Mouse (Mus musculus): ENCODE results near the gene Gm3336. TPM values are rescaled to one million over a fixed set of nuclear protein-coding genes. Genes with fewer than 3 reads are reported as not detected.
A peak's percentile ranks its signal among the peaks of the same experiment; 100 is the strongest.

Gene Gm3336
- total and polyA plus RNA-seq, 2 experiments = 0.28 to 1.0 TPM

GRCm38 (mm10) chr8:70689892-70690390 lies 28.4 kb upstream of the Gm3336 start:
- no peak overlapping the region for H3K9ac ChIP-seq (ENCODE audit: low read depth, low read length)
- H3K79me2 ChIP-seq (ENCODE audit: control insufficient read depth, insufficient read depth, low read length) = no peaks in the 10 kb centered on the region
- no peaks in the 10 kb centered on the region for H3K27me3 ChIP-seq (ENCODE audit: control insufficient read depth, insufficient read depth, low read length)
- WGBS = 78% methylated on average over 5 of the region's 5 CpGs
- no peak overlapping the region for H3K4me3 ChIP-seq (ENCODE audit: insufficient read depth, low read depth, low read length)
- no peak overlapping the region for H3K27ac ChIP-seq (replicated peaks; ENCODE audit: insufficient read depth, low read depth, low read length)
- DNase-seq (ENCODE audit: extremely low read depth, low read depth, low spot score) = no peak
- TF ChIP-seq POLR2A (IDR thresholded peaks at IDR 0.05; ENCODE audit: extremely low read depth, insufficient read depth, low read length) (no peak), CTCF (IDR thresholded peaks at IDR 0.05; ENCODE audit: low read depth, low read length) (no peak)
- no peaks in the 10 kb centered on the region for H3K36me3 ChIP-seq (ENCODE audit: control insufficient read depth, insufficient read depth, low read length)
- peaks cover 14% of the 10 kb centered on the region for H3K4me1 ChIP-seq (ENCODE audit: control insufficient read depth, insufficient read depth, low read length)

DNA sequence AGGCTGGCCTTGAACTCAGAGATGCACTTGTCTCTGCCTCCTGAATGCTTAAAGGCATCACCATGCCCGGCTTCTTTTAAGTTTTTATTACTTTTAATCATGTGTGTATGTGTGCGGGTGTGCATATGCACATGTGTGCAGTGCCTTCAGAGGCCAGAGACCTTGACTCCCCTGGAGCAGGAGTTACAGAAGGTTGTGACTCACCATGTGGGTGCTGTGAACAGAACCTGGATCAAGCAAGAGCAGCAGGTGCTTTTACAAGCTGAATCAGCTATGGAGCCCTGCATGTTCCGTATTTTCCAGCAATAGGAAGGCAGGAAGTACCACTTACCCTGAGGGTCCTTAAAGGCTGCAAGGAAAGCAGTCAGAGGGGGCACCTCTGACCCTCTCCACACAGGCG lies 27.1 kb upstream of the Gm3336 start:
- Histone ChIP-seq H3K79me2 (ENCODE audit: control insufficient read depth, insufficient read depth, low read length) (no peaks in the 10 kb centered on the region), H3K4me1 (ENCODE audit: control insufficient read depth, insufficient read depth, low read length) (peaks cover 14% of the 10 kb centered on the region), H3K36me3 (ENCODE audit: control insufficient read depth, insufficient read depth, low read length) (no peaks in the 10 kb centered on the region), H3K27ac (replicated peaks; ENCODE audit: insufficient read depth, low read depth, low read length) (no peak overlapping the region), H3K4me3 (ENCODE audit: insufficient read depth, low read depth, low read length) (no peak overlapping the region), H3K9ac (ENCODE audit: low read depth, low read length) (no peak overlapping the region), H3K27me3 (ENCODE audit: control insufficient read depth, insufficient read depth, low read length) (no peaks in the 10 kb centered on the region)
- no peak for DNase-seq (ENCODE audit: extremely low read depth, low read depth, low spot score)
- WGBS = 95% methylated on average over 4 of the region's 4 CpGs
- TF ChIP-seq CTCF (IDR thresholded peaks at IDR 0.05; ENCODE audit: low read depth, low read length) (no peak), POLR2A (IDR thresholded peaks at IDR 0.05; ENCODE audit: extremely low read depth, insufficient read depth, low read length) (no peak)

DNA sequence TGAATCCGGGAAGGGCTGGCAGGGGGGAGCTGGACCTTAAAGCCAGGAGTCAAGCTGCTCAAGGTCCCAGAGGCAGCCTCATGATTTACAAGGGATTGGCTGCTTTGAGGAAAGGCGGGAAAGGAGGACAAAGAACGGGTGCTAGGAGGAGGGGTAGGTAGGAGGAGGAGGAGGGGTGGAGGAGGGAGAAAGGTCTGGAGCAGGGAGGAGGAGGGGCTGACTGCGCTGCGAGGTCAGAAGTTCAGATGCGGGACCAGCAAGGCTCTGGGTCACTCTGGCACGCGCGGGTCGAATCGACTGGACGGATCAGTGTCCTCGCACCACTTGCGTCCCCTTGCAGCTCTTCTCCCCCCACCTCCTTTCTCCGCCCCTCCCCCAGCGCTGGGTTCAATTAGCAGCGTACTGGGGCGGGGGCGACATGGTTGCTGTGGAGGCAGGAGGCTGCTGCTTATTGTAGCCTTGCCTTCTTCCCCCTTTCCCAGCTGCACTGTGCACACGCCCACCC lies 26.6 kb upstream of the Gm3336 start:
- peak; percentile 61 for DNase-seq (ENCODE audit: extremely low read depth, low read depth, low spot score)
- peaks cover 15% of the 10 kb centered on the region for H3K4me1 ChIP-seq (ENCODE audit: control insufficient read depth, insufficient read depth, low read length)
- H3K36me3 ChIP-seq (ENCODE audit: control insufficient read depth, insufficient read depth, low read length) = no peaks in the 10 kb centered on the region
- H3K4me3 ChIP-seq (ENCODE audit: insufficient read depth, low read depth, low read length) = peak overlapping the region; percentile 10; the same call in 1 of the 2 replicates
- H3K79me2 ChIP-seq (ENCODE audit: control insufficient read depth, insufficient read depth, low read length) = no peaks in the 10 kb centered on the region
- 12% methylated on average over 20 of the region's 20 CpGs for WGBS
- TF ChIP-seq POLR2A (IDR thresholded peaks at IDR 0.05; ENCODE audit: extremely low read depth, insufficient read depth, low read length) = no peak
- no peaks in the 10 kb centered on the region for H3K27me3 ChIP-seq (ENCODE audit: control insufficient read depth, insufficient read depth, low read length)
- no peak overlapping the region for H3K27ac ChIP-seq (replicated peaks; ENCODE audit: insufficient read depth, low read depth, low read length)
- peak overlapping the region; percentile 32; the same call in 1 of the 2 replicates for H3K9ac ChIP-seq (ENCODE audit: low read depth, low read length)

- Histone ChIP-seq H3K9ac (ENCODE audit: low read depth, low read length) (no peak overlapping the region), H3K27me3 (ENCODE audit: control insufficient read depth, insufficient read depth, low read length) (no peaks in the 10 kb centered on the region), H3K79me2 (ENCODE audit: control insufficient read depth, insufficient read depth, low read length) (no peaks in the 10 kb centered on the region), H3K27ac (replicated peaks; ENCODE audit: insufficient read depth, low read depth, low read length) (no peak overlapping the region), H3K36me3 (ENCODE audit: control insufficient read depth, insufficient read depth, low read length) (no peaks in the 10 kb centered on the region), H3K4me1 (ENCODE audit: control insufficient read depth, insufficient read depth, low read length) (peaks cover 16% of the 10 kb centered on the region), H3K4me3 (ENCODE audit: insufficient read depth, low read depth, low read length) (no peak overlapping the region)
- DNase-seq (ENCODE audit: extremely low read depth, low read depth, low spot score) = no peak
- 60% methylated on average over 5 of the region's 5 CpGs for WGBS
- TF ChIP-seq POLR2A (IDR thresholded peaks at IDR 0.05; ENCODE audit: extremely low read depth, insufficient read depth, low read length) (no peak), CTCF (IDR thresholded peaks at IDR 0.05; ENCODE audit: low read depth, low read length) (no peak)
Measured at GRCm38 (mm10) chr8:70693636-70694035, 24.7 kb upstream of the Gm3336 start.

GRCm38 (mm10) chr8:70695318-70696018 lies 22.9 kb upstream of the Gm3336 start:
- TF ChIP-seq POLR2A (IDR thresholded peaks at IDR 0.05; ENCODE audit: extremely low read depth, insufficient read depth, low read length) = no peak
- no peak for TF ChIP-seq CTCF (IDR thresholded peaks at IDR 0.05; ENCODE audit: low read depth, low read length)
- Histone ChIP-seq H3K27me3 (ENCODE audit: control insufficient read depth, insufficient read depth, low read length) (no peaks in the 10 kb centered on the region), H3K4me3 (ENCODE audit: insufficient read depth, low read depth, low read length) (no peak overlapping the region), H3K9ac (ENCODE audit: low read depth, low read length) (no peak overlapping the region), H3K27ac (replicated peaks; ENCODE audit: insufficient read depth, low read depth, low read length) (peak overlapping the region; percentile 28; the same call in 1 of the 2 replicates), H3K4me1 (ENCODE audit: control insufficient read depth, insufficient read depth, low read length) (peaks cover 16% of the 10 kb centered on the region), H3K36me3 (ENCODE audit: control insufficient read depth, insufficient read depth, low read length) (no peaks in the 10 kb centered on the region), H3K79me2 (ENCODE audit: control insufficient read depth, insufficient read depth, low read length) (peaks cover 9% of the 10 kb centered on the region; the same call in 1 of the 2 replicates)
- DNase-seq (ENCODE audit: extremely low read depth, low read depth, low spot score) = no peak
- 66% methylated on average over 32 of the region's 32 CpGs for WGBS

Data from liver, adult 2 months (tissue).